Mouse (Mus musculus) heart, embryonic 10.5 days (tissue): Measurements from ENCODE around the gene Dyrk1a. TPM values are rescaled to one million over a fixed set of nuclear protein-coding genes. Genes with fewer than 3 reads are reported as not detected.

Experiments
- DNase-seq: peaks from one replicate; pipeline ENCODE4 v3.0.0-alpha.2; 2017; ENCODE audit warnings: low spot score
- H3K27ac ChIP-seq: fragments of 300-500 bp; sonication (generic); 2 replicates; pipeline ENCODE4 v1.5.1; 2016; ENCODE audit warnings: mild to moderate bottlenecking
- H3K27me3 ChIP-seq: fragments of 300-500 bp; sonication (generic); 2 replicates; pipeline ENCODE4 v1.6.1; 2016; ENCODE audit warnings: mild to moderate bottlenecking; ENCODE audit not compliant: poor library complexity, insufficient read depth, severe bottlenecking
- H3K36me3 ChIP-seq: fragments of 300-500 bp; sonication (generic); 2 replicates; pipeline ENCODE4 v1.6.1; 2016; ENCODE audit warnings: mild to moderate bottlenecking, moderate library complexity
- H3K4me1 ChIP-seq: fragments of 300-500 bp; sonication (generic); 2 replicates; pipeline ENCODE4 v1.6.1; 2016; ENCODE audit warnings: mild to moderate bottlenecking
- H3K4me3 ChIP-seq: fragments of 300-500 bp; sonication (generic); 2 replicates; pipeline ENCODE4 v1.5.1; 2016; ENCODE audit warnings: mild to moderate bottlenecking, moderate library complexity
- H3K9me3 ChIP-seq: fragments of 300-500 bp; sonication (generic); 2 replicates; pipeline ENCODE4 v1.6.1; 2016; ENCODE audit warnings: mild to moderate bottlenecking, moderate library complexity
- WGBS: fragments of 180-500 bp; shearing (Covaris S2); methylation state at CpG from one replicate; pipeline ENCODE4 v1.1.7; 2016; 5-methylcytosine and 5-hydroxymethylcytosine counted together
- polyA plus RNA-seq: library from polyadenylated mRNA; unstranded; fragments of >200 nt; fragmentation: Nextera tagmentation; extraction: Ambion mirVana; gene quantifications from 2 replicates; pipeline ENCODE4 v1.2.1, GENCODE M21; 2016

Gene Dyrk1a
- polyA plus RNA-seq, 1 experiment from 2014 or later, result 8.1 TPM

DNA sequence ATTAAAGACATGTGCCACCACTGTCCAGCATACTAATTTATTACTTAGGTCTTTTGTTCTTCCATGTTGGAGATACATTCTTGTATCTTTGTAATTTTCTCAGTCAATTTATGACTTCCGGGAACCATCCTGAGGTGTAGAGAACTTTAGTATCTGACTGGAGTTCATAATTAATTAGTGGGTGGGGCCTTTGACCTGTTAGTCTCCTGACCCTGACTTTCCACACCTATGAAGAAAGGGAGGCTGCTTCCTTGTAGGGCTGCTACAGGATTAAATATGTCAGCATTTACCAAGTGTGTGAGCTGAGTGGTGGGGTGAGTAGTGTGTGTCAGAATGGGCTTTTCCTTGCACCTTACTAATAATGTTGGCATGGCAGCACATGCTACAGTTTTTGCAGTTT is 36.4 kb downstream of the Dyrk1a start:
- H3K36me3 ChIP-seq, result no peaks in the 10 kb centered on the region
- no peaks in the 10 kb centered on the region for H3K27me3 ChIP-seq
- 83% methylated on average over 1 of the region's 1 CpGs for WGBS
- H3K9me3 ChIP-seq, result no peaks in the 10 kb centered on the region
- H3K4me1 ChIP-seq, result peaks cover 62% of the 10 kb centered on the region
- H3K4me3 ChIP-seq, result no peak overlapping the region
- no peak for DNase-seq
- no peak overlapping the region for H3K27ac ChIP-seq

DNA sequence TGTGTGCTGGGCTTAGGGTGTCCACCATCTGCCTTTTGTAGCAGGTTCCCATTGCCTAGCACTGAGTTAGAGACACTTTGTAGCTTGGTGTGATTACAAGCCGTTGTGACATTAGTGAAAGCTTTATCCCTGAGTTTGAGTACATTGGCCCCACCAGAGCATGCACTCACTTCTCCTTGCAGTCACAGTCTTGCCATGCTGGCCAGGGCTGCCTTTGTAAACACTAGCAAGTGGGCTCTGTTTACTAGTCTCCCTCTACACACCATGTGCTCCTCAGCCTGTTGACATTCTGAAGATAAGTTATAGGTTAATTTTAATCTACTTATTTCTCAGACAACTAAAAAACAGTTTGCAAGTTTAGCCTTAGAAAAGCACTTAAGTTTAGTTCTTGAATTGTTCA is 37.7 kb downstream of the Dyrk1a start:
- 35% methylated on average over 1 of the region's 1 CpGs for WGBS
- H3K4me3 ChIP-seq, result no peak overlapping the region
- H3K27ac ChIP-seq, result no peak overlapping the region
- no peak for DNase-seq
- H3K36me3 ChIP-seq, result no peaks in the 10 kb centered on the region
- H3K9me3 ChIP-seq, result no peaks in the 10 kb centered on the region
- peaks cover 49% of the 10 kb centered on the region for H3K4me1 ChIP-seq
- no peaks in the 10 kb centered on the region for H3K27me3 ChIP-seq

- Histone ChIP-seq H3K4me3 (no peak overlapping the region), H3K9me3 (no peaks in the 10 kb centered on the region), H3K27me3 (no peaks in the 10 kb centered on the region), H3K27ac (no peak overlapping the region), H3K4me1 (peaks cover 36% of the 10 kb centered on the region), H3K36me3 (no peaks in the 10 kb centered on the region)
- DNase-seq, result no peak
- WGBS, result 86% methylated on average over 9 of the region's 9 CpGs
Measured at GRCm38 (mm10) chr16:94608706-94609594, 39.1 kb downstream of the Dyrk1a start.

DNA sequence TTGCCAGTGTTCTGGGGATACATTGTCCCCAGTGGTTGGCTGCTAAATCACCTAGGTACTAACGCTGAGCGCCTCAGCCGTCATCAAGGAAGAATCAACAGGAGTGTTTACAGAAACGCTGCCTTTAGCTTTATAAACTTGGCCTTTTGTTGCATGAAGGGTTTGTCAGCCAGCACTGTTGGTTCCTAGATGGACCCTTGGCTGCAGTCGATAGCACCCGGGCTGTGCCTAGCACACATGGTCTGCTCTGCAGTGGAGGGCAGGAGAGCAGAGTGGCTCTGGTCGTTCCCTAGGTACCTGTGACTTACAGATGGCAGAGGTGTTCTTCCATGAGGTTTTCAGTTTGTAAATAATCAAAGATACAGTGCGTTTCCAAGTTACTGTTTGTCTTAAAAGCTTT is 42.8 kb downstream of the Dyrk1a start:
- DNase-seq, result no peak
- peaks cover 13% of the 10 kb centered on the region for H3K36me3 ChIP-seq
- H3K4me3 ChIP-seq, result no peak overlapping the region
- no peaks in the 10 kb centered on the region for H3K9me3 ChIP-seq
- 88% methylated on average over 8 of the region's 8 CpGs for WGBS
- no peaks in the 10 kb centered on the region for H3K27me3 ChIP-seq
- peaks cover 6% of the 10 kb centered on the region for H3K4me1 ChIP-seq
- no peak overlapping the region for H3K27ac ChIP-seq

DNA sequence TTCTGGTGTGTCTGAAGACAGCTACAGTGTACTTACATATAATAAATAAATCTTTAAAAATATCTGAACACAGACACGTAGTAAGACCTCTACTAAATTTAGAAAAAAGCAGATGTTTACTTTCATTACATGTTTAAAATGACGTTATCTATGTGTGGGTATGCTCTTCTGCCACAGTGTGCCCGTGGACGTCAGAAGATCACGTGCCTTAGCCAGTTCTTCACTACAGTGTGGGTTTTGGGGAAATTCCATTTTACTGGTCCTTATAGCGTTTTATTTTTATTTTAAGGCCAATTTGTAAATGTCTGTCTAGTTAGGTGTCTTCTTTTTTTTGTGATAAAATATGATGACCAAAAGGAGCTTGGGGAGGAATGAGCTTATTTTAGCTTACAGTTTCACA is 47.4 kb downstream of the Dyrk1a start:
- Histone ChIP-seq H3K9me3 (no peaks in the 10 kb centered on the region), H3K4me3 (no peak overlapping the region), H3K36me3 (peaks cover 22% of the 10 kb centered on the region), H3K4me1 (peaks cover 8% of the 10 kb centered on the region; the same call in 1 of the 2 replicates), H3K27ac (no peak overlapping the region), H3K27me3 (no peaks in the 10 kb centered on the region)
- DNase-seq, result no peak
- WGBS, result 90% methylated on average over 6 of the region's 6 CpGs

- Histone ChIP-seq H3K9me3 (no peaks in the 10 kb centered on the region), H3K27ac (no peak overlapping the region), H3K27me3 (no peaks in the 10 kb centered on the region), H3K4me1 (peaks cover 8% of the 10 kb centered on the region; the same call in 1 of the 2 replicates), H3K4me3 (no peak overlapping the region), H3K36me3 (peaks cover 22% of the 10 kb centered on the region)
- DNase-seq, result peak; percentile 84
- WGBS, result 49% methylated on average over 10 of the region's 10 CpGs
Measured at GRCm38 (mm10) chr16:94618543-94618942, 48.7 kb downstream of the Dyrk1a start.

DNA sequence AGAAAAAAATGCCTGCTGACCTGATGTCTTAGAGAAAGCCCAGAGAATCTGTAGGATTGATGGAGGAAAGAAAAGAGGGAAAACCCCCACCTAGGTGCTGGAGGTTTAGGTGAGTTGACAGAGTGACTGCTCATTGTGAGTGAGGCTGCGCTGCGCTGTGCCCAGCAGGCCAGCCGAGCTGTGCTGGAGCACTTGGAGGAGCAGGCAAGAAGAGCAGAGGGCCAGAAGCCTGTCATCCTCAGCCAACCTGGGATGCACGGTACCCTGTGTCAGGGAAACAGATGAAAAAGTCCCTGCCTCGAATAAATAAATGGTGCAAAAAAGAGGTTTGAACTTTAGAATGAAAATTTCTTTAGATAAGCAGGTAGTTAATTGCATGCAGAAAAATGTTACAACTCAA is 49.5 kb downstream of the Dyrk1a start:
- no peak for DNase-seq
- no peaks in the 10 kb centered on the region for H3K9me3 ChIP-seq
- peaks cover 22% of the 10 kb centered on the region for H3K36me3 ChIP-seq
- H3K4me3 ChIP-seq, result no peak overlapping the region
- peaks cover 8% of the 10 kb centered on the region; the same call in 1 of the 2 replicates for H3K4me1 ChIP-seq
- no peaks in the 10 kb centered on the region for H3K27me3 ChIP-seq
- WGBS, result 87% methylated on average over 5 of the region's 5 CpGs
- no peak overlapping the region for H3K27ac ChIP-seq

DNA sequence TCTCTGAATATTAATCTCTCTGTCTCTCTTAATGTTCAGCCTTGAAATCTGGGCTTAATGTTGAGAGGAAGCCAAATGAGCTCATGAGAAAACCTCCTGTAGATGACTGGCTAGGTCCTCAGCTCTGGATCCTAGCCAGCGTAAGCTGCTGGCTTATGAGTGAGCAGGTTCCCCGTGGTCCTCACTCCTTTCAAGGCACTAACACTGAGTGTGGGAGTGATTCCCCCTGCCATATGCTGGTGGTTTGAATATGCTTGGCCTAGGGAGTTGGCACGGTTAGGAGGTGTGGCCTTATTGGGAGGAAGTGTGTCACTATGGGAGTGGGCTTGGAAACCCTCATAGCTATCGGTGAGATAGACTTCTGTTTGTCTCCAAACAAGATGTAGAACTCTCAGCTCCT is 55.1 kb downstream of the Dyrk1a start:
- peaks cover 8% of the 10 kb centered on the region; the same call in 1 of the 2 replicates for H3K36me3 ChIP-seq
- WGBS, result 68% methylated on average over 4 of the region's 4 CpGs
- peaks cover 39% of the 10 kb centered on the region for H3K4me1 ChIP-seq
- no peaks in the 10 kb centered on the region for H3K27me3 ChIP-seq
- no peaks in the 10 kb centered on the region for H3K9me3 ChIP-seq
- no peak overlapping the region for H3K27ac ChIP-seq
- no peak for DNase-seq
- H3K4me3 ChIP-seq, result no peak overlapping the region

- H3K27ac ChIP-seq, result no peak overlapping the region
Measured at GRCm38 (mm10) chr16:94625639-94626038, 55.8 kb downstream of the Dyrk1a start.

DNA sequence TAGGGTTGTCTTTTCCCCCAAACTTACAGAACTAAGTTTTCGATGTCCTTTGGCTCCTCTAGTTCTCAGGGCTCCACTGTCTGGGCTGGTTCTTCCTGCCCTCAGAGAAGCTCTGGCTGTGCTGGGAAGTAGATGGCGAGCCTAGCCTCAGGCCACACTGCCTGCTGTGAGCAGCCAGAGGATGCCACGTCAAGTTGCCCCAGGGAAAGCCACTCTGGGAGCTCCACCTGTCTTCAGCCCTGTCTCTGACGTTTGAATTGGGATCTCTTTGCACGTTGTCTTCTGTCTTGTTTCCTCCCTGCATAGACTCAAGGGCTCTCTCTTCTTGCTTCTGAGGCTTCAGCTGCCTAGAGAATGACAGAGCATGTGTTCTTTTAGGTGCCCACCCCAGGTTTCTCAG is 57.9 kb downstream of the Dyrk1a start:
- Histone ChIP-seq H3K4me3 (no peak overlapping the region), H3K36me3 (no peaks in the 10 kb centered on the region), H3K27ac (no peak overlapping the region), H3K9me3 (no peaks in the 10 kb centered on the region), H3K27me3 (no peaks in the 10 kb centered on the region), H3K4me1 (peaks cover 46% of the 10 kb centered on the region)
- WGBS, result 43% methylated on average over 5 of the region's 5 CpGs
- no peak for DNase-seq

More at GRCm38 (mm10) chr16:94625639-94626038, 55.8 kb downstream of the Dyrk1a start:
- 83% methylated on average over 7 of the region's 7 CpGs for WGBS
- 0 out of 2 replicates have a peak, but pooled peaks cover under 1% of the 10 kb centered on the region for H3K36me3 ChIP-seq
- no peak for DNase-seq
- H3K9me3 ChIP-seq, result no peaks in the 10 kb centered on the region
- peaks cover 39% of the 10 kb centered on the region for H3K4me1 ChIP-seq
- H3K4me3 ChIP-seq, result no peak overlapping the region
- H3K27me3 ChIP-seq, result no peaks in the 10 kb centered on the region

DNA sequence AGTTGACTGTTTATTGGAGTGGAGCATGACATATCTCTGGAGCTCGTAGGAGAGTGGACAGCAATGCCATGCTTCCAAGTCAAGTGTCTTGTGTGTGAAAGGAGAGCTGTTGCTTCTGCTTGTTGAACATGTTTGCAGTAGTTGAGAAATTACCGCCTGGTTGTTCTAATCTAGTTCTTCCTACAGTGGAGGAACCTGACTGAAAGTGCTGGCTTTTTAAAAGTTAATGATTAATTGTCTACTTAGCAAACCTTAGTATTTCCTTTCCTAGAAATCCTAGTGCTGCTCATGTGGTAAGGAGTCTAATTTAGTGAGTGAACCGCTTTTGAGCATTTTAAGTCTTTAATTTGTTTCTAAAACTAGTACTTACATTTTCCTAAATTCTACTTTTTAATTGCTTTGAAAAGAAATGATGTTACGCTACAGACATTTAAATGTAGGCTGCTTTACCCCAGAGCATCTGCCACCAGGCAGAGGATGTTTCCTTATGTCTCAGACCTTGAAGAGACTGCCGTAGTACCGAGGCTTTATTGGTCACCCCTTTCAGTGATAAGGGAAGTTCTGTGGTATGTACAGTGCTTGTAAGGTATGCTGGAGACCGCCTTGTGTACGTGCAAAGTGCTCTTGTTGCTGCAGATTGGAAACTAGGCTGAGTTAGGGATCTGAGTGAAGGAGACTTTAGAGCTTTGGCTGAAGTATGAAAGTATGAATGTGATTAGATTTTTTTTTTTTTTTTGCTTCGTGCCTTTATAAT is 59.3 kb downstream of the Dyrk1a start:
- H3K9me3 ChIP-seq, result no peaks in the 10 kb centered on the region
- no peaks in the 10 kb centered on the region for H3K27me3 ChIP-seq
- H3K27ac ChIP-seq, result no peak overlapping the region
- H3K4me1 ChIP-seq, result peaks cover 53% of the 10 kb centered on the region
- H3K36me3 ChIP-seq, result no peaks in the 10 kb centered on the region
- WGBS, result 56% methylated on average over 9 of the region's 9 CpGs
- DNase-seq, result no peak
- H3K4me3 ChIP-seq, result no peak overlapping the region

GRCm38 (mm10) chr16:94631984-94632383 is 62.2 kb downstream of the Dyrk1a start:
- no peak overlapping the region for H3K4me3 ChIP-seq
- H3K9me3 ChIP-seq, result no peaks in the 10 kb centered on the region
- no peaks in the 10 kb centered on the region for H3K27me3 ChIP-seq
- no peak for DNase-seq
- peaks cover 41% of the 10 kb centered on the region for H3K4me1 ChIP-seq
- no peak overlapping the region for H3K27ac ChIP-seq
- H3K36me3 ChIP-seq, result no peaks in the 10 kb centered on the region
- WGBS, result 29% methylated on average over 5 of the region's 5 CpGs

- Histone ChIP-seq H3K4me1 (peaks cover 38% of the 10 kb centered on the region), H3K27ac (0 out of 2 replicates have a peak overlapping the region, but pooled peaks have one; percentile 2), H3K27me3 (no peaks in the 10 kb centered on the region), H3K36me3 (no peaks in the 10 kb centered on the region), H3K4me3 (no peak overlapping the region), H3K9me3 (no peaks in the 10 kb centered on the region)
- no peak for DNase-seq
- WGBS, result 78% methylated on average over 6 of the region's 6 CpGs
Measured at GRCm38 (mm10) chr16:94632424-94632963, 62.7 kb downstream of the Dyrk1a start.
